In genomic region chr10:93799711-93800362, GRCm38 (mm10) we compare ENCODE assay signal across 23 mouse cellular contexts. TPM values are rescaled to one million over a fixed set of nuclear protein-coding genes. Genes with fewer than 3 reads are reported as not detected.
DNase-seq lines count a peak whose midpoint lies in the region; ATAC-seq lines count a peak whose summit lies in the region.
"Had no signal": no experiment of that assay in that cellular context is flagged by ENCODE, and none has a peak within 500 bp of the region (broad histone marks: within the 10 kb centered on the region; RNA-seq: fewer than 3 reads in every experiment).

No protein-coding gene starts in this region.

- 0 out of 2 replicates have a peak, but pooled peaks cover 4% of the 10 kb centered on the region for H3K4me1 ChIP-seq in embryonic facial prominence, embryonic 14.5 days (ENCODE audit: control insufficient read depth, insufficient read depth, low read length)
- H3K4me1 ChIP-seq in embryonic facial prominence, embryonic 10.5 days, result no peaks in the 10 kb centered on the region
- H3K4me1 ChIP-seq in limb, embryonic 13.5 days, result peaks cover 20% of the 10 kb centered on the region
- H3K4me1 ChIP-seq in limb, embryonic 10.5 days, result peaks cover 10% of the 10 kb centered on the region
- H3K4me1 ChIP-seq in limb, embryonic 15.5 days, result peaks cover 18% of the 10 kb centered on the region
- no peaks in the 10 kb centered on the region for H3K4me1 ChIP-seq in forebrain, embryonic 15.5 days
- H3K4me1 ChIP-seq: hindbrain, embryonic 10.5 days; kidney, embryonic 15.5 days; midbrain, embryonic 15.5 days; neural tube, embryonic 12.5 days; stomach, embryonic 15.5 days had no signal

- no peaks in the 10 kb centered on the region for H3K9me3 ChIP-seq in embryonic facial prominence, embryonic 14.5 days (ENCODE audit: control insufficient read depth, low read length)
- no peaks in the 10 kb centered on the region for H3K9me3 ChIP-seq in embryonic facial prominence, embryonic 10.5 days
- no peaks in the 10 kb centered on the region for H3K9me3 ChIP-seq in limb, embryonic 13.5 days
- H3K9me3 ChIP-seq in limb, embryonic 10.5 days (replicated peaks), result no peaks in the 10 kb centered on the region
- no peaks in the 10 kb centered on the region for H3K9me3 ChIP-seq in limb, embryonic 15.5 days
- no peaks in the 10 kb centered on the region for H3K9me3 ChIP-seq in forebrain, embryonic 15.5 days
- H3K9me3 ChIP-seq: hindbrain, embryonic 10.5 days; kidney, embryonic 15.5 days; midbrain, embryonic 15.5 days; neural tube, embryonic 12.5 days; stomach, embryonic 15.5 days had no signal

- peak; percentile 60 for DNase-seq in embryonic facial prominence, embryonic 14.5 days (ENCODE audit: low spot score)
- no peak for DNase-seq in embryonic facial prominence, embryonic 10.5 days (ENCODE audit: low spot score)
- DNase-seq in limb, embryonic 10.5 days (ENCODE audit: low spot score), result no peak
- peak; percentile 83 for DNase-seq in Muller cell, postnatal 12 days (ENCODE audit: inconsistent ontology term)
- no peak for DNase-seq in thymus, postnatal 4 days
- DNase-seq: adrenal gland, adult 8-10 months; cerebellum, adult 2 months; forebrain, postnatal 0 days; left cerebral cortex, postnatal 4 days; lung, postnatal 36 days; spleen, adult 18-20 months had no signal

- H3K4me2 ChIP-seq in embryonic facial prominence, embryonic 14.5 days (ENCODE audit: low read depth, low read length), result no peak overlapping the region
- no peak overlapping the region for H3K4me2 ChIP-seq in limb, embryonic 13.5 days (replicated peaks)
- H3K4me2 ChIP-seq in limb, embryonic 15.5 days, result no peak overlapping the region
- H3K4me2 ChIP-seq in forebrain, embryonic 15.5 days (replicated peaks), result no peak overlapping the region
- H3K4me2 ChIP-seq: heart, embryonic 11.5 days; kidney, embryonic 15.5 days; midbrain, embryonic 15.5 days; neural tube, embryonic 12.5 days; stomach, embryonic 15.5 days had no signal

- H3K36me3 ChIP-seq in embryonic facial prominence, embryonic 14.5 days (ENCODE audit: control insufficient read depth, insufficient read depth, low read length), result no peaks in the 10 kb centered on the region
- no peaks in the 10 kb centered on the region for H3K36me3 ChIP-seq in embryonic facial prominence, embryonic 10.5 days (replicated peaks)
- H3K36me3 ChIP-seq in limb, embryonic 13.5 days, result no peaks in the 10 kb centered on the region
- H3K36me3 ChIP-seq in limb, embryonic 10.5 days, result no peaks in the 10 kb centered on the region
- H3K36me3 ChIP-seq in limb, embryonic 15.5 days, result no peaks in the 10 kb centered on the region
- no peaks in the 10 kb centered on the region for H3K36me3 ChIP-seq in forebrain, embryonic 15.5 days
- H3K36me3 ChIP-seq: hindbrain, embryonic 10.5 days; kidney, embryonic 15.5 days; midbrain, embryonic 15.5 days; neural tube, embryonic 12.5 days; stomach, embryonic 15.5 days had no signal

- WGBS in embryonic facial prominence, embryonic 14.5 days, result 50% methylated on average over 8 of the region's 8 CpGs
- WGBS in embryonic facial prominence, embryonic 10.5 days, result 75% methylated on average over 8 of the region's 8 CpGs
- WGBS in limb, embryonic 13.5 days, result 50% methylated on average over 8 of the region's 8 CpGs
- WGBS in limb, embryonic 10.5 days, result 83% methylated on average over 8 of the region's 8 CpGs
- WGBS in limb, embryonic 15.5 days, result 43% methylated on average over 8 of the region's 8 CpGs
- WGBS in forebrain, embryonic 15.5 days, result 79% methylated on average over 8 of the region's 8 CpGs

- no peak overlapping the region for H3K9ac ChIP-seq in embryonic facial prominence, embryonic 14.5 days (ENCODE audit: low read depth, low read length)
- H3K9ac ChIP-seq in limb, embryonic 13.5 days, result no peak overlapping the region
- no peak overlapping the region for H3K9ac ChIP-seq in limb, embryonic 15.5 days
- H3K9ac ChIP-seq in forebrain, embryonic 15.5 days (replicated peaks), result no peak overlapping the region
- H3K9ac ChIP-seq: forebrain, postnatal 0 days; kidney, embryonic 15.5 days; midbrain, embryonic 15.5 days; neural tube, embryonic 12.5 days; stomach, embryonic 15.5 days had no signal

- H3K27ac ChIP-seq in embryonic facial prominence, embryonic 14.5 days (replicated peaks; ENCODE audit: low read depth, low read length), result no peak overlapping the region
- H3K27ac ChIP-seq in embryonic facial prominence, embryonic 10.5 days (replicated peaks), result no peak overlapping the region
- no peak overlapping the region for H3K27ac ChIP-seq in limb, embryonic 13.5 days
- no peak overlapping the region for H3K27ac ChIP-seq in limb, embryonic 10.5 days
- peak overlapping the region; percentile 67; the same call in 1 of the 2 replicates for H3K27ac ChIP-seq in limb, embryonic 15.5 days
- no peak overlapping the region for H3K27ac ChIP-seq in forebrain, embryonic 15.5 days (replicated peaks)
- H3K27ac ChIP-seq: hindbrain, embryonic 10.5 days; kidney, embryonic 15.5 days; midbrain, embryonic 15.5 days; neural tube, embryonic 12.5 days; stomach, embryonic 15.5 days had no signal

- H3K4me3 ChIP-seq in embryonic facial prominence, embryonic 14.5 days (ENCODE audit: low read depth, low read length), result no peak overlapping the region
- no peak overlapping the region for H3K4me3 ChIP-seq in embryonic facial prominence, embryonic 10.5 days
- no peak overlapping the region for H3K4me3 ChIP-seq in limb, embryonic 13.5 days
- no peak overlapping the region for H3K4me3 ChIP-seq in limb, embryonic 10.5 days
- no peak overlapping the region for H3K4me3 ChIP-seq in limb, embryonic 15.5 days
- no peak overlapping the region for H3K4me3 ChIP-seq in forebrain, embryonic 15.5 days
- H3K4me3 ChIP-seq: erythroblast, embryonic 14.5 days; hindbrain, embryonic 10.5 days; kidney, embryonic 15.5 days; midbrain, embryonic 15.5 days; neural tube, embryonic 12.5 days; stomach, embryonic 15.5 days had no signal

- no peaks in the 10 kb centered on the region for H3K27me3 ChIP-seq in embryonic facial prominence, embryonic 14.5 days (replicated peaks; ENCODE audit: control insufficient read depth, insufficient read depth, low read length)
- no peaks in the 10 kb centered on the region for H3K27me3 ChIP-seq in embryonic facial prominence, embryonic 10.5 days (replicated peaks; ENCODE audit: low read depth, poor library complexity, severe bottlenecking)
- peaks cover 4% of the 10 kb centered on the region; the same call in 1 of the 2 replicates for H3K27me3 ChIP-seq in limb, embryonic 13.5 days
- H3K27me3 ChIP-seq in limb, embryonic 10.5 days (ENCODE audit: low read depth, poor library complexity, severe bottlenecking), result no peaks in the 10 kb centered on the region
- H3K27me3 ChIP-seq in limb, embryonic 15.5 days, result no peaks in the 10 kb centered on the region
- no peaks in the 10 kb centered on the region for H3K27me3 ChIP-seq in forebrain, embryonic 15.5 days
- H3K27me3 ChIP-seq: kidney, embryonic 15.5 days; midbrain, embryonic 15.5 days; neural tube, embryonic 12.5 days; stomach, embryonic 15.5 days had no signal

- ATAC-seq in embryonic facial prominence, embryonic 14.5 days (ENCODE audit: low read depth), result peak; percentile 18; the same call in 1 of the 2 replicates
- ATAC-seq in limb, embryonic 13.5 days (ENCODE audit: low FRiP score, low read depth), result peak; percentile 82; the same call in 1 of the 2 replicates
- ATAC-seq in limb, embryonic 15.5 days (ENCODE audit: insufficient number of reproducible peaks, low FRiP score, low TSS enrichment, low read depth), result peak; percentile 4; the same call in 1 of the 2 replicates
- ATAC-seq in forebrain, embryonic 15.5 days (replicated peaks), result no peak
- ATAC-seq: forebrain, postnatal 0 days; inflammation-experienced regulatory T-cells, adult 6 months; midbrain, embryonic 15.5 days had no signal

RNA-seq across cellular contexts. Expression of gene Usp44, which starts 31.5 kb away (rescaled TPM):
- 0.63 and 1.2 TPM in 2 replicates for polyA plus RNA-seq in embryonic facial prominence, embryonic 14.5 days (2014; fragmentation: Nextera tagmentation; extraction: Ambion mirVana)
- polyA plus RNA-seq in embryonic facial prominence, embryonic 10.5 days (2016; fragmentation: Nextera tagmentation; extraction: Ambion mirVana), result 6.6 and 7.7 TPM in 2 replicates
- 0.88 and 1.2 TPM in 2 replicates for polyA plus RNA-seq in limb, embryonic 13.5 days (2015; fragmentation: Nextera tagmentation; extraction: Ambion mirVana)
- polyA plus RNA-seq in limb, embryonic 10.5 days (2016; fragmentation: Nextera tagmentation; extraction: Ambion mirVana), result 1.0 and 1.1 TPM in 2 replicates
- 0.52 and 0.95 TPM in 2 replicates for polyA plus RNA-seq in limb, embryonic 15.5 days (2015; fragmentation: Nextera tagmentation; extraction: Ambion mirVana)
- 0.70 and 0.88 TPM in 2 replicates for polyA plus RNA-seq in forebrain, embryonic 15.5 days (2015; fragmentation: Nextera tagmentation; extraction: Ambion mirVana)
- polyA plus RNA-seq: cortical plate, adult 2 months; erythroblast, embryonic 14.5 days had no signal

Comparison
In these comparisons a context has a peak if more than half of its experiments do, and no peak if none do; other contexts are left out.
1. DNase-seq: peak in embryonic facial prominence, embryonic 14.5 days (single experiment) and Muller cell, postnatal 12 days (single experiment); none in embryonic facial prominence, embryonic 10.5 days (single experiment), limb, embryonic 10.5 days (single experiment) and thymus, postnatal 4 days (single experiment).